Mouse (Mus musculus) myocyte (in vitro differentiated cells): Measurements from ENCODE around the gene Crybb1. TPM values are rescaled to one million over a fixed set of nuclear protein-coding genes. Genes with fewer than 3 reads are reported as not detected.

Source experiments
- H3K27me3 ChIP-seq: one replicate; pipeline ENCODE4 v1.6.1; 2011; ENCODE audit not compliant: control insufficient read depth, insufficient read depth, insufficient read length
- H3K36me3 ChIP-seq: one replicate; pipeline ENCODE4 v1.6.1; 2011; ENCODE audit not compliant: control insufficient read depth, insufficient read depth
- H3K4me2 ChIP-seq: one replicate; pipeline ENCODE4 v1.6.1; 2011; ENCODE audit warnings: low read depth, control low read depth
- H3K4me3 ChIP-seq: one replicate; pipeline ENCODE4 v1.5.1; 2011; ENCODE audit warnings: mild to moderate bottlenecking, control low read depth, moderate library complexity
- H3K79me2 ChIP-seq: one replicate; pipeline ENCODE4 v1.6.1; 2011; ENCODE audit not compliant: control insufficient read depth, insufficient read depth
- H3ac ChIP-seq: one replicate; pipeline ENCODE4 v1.6.1; 2011; ENCODE audit not compliant: control insufficient read depth, insufficient read length
- CEBPB ChIP-seq: IDR thresholded peaks from 2 replicates; pipeline ENCODE4 v1.6.1; 2011; ENCODE audit warnings: mild to moderate bottlenecking, moderate library complexity; ENCODE audit not compliant: poor library complexity, insufficient read depth, severe bottlenecking
- E2F4 ChIP-seq: IDR thresholded peaks from one replicate; pipeline ENCODE4 v1.6.1; 2011; ENCODE audit warnings: mild to moderate bottlenecking, control low read depth, moderate library complexity; ENCODE audit not compliant: insufficient read depth
- MAX ChIP-seq: IDR thresholded peaks from one replicate; pipeline ENCODE4 v1.6.1; 2011; ENCODE audit warnings: low read depth, mild to moderate bottlenecking, control low read depth
- MYOD1 ChIP-seq, 3 experiments: IDR thresholded peaks; one replicate each; pipeline ENCODE4 v1.6.1; 2011; ENCODE audit warnings: control low read depth in 2 of 3, low read depth in 2 of 3, mild to moderate bottlenecking in 2 of 3, moderate library complexity in 1 of 3; ENCODE audit not compliant: insufficient read length in 2 of 3, control insufficient read depth in 1 of 3
- MYOG ChIP-seq, 3 experiments: IDR thresholded peaks; one replicate each; pipeline ENCODE4 v1.6.1; 2011; ENCODE audit warnings: control low read depth in 2 of 3, low read depth in 2 of 3, mild to moderate bottlenecking in 2 of 3; ENCODE audit not compliant: insufficient read length in 2 of 3, control insufficient read depth in 1 of 3, insufficient read depth in 1 of 3
- POLR2A ChIP-seq: IDR thresholded peaks from one replicate; pipeline ENCODE4 v1.6.1; 2011; ENCODE audit warnings: low read depth, mild to moderate bottlenecking, control low read depth, moderate library complexity; ENCODE audit not compliant: insufficient read length
- POLR2AphosphoS2 ChIP-seq: IDR thresholded peaks from one replicate; pipeline ENCODE4 v1.6.1; 2011; ENCODE audit warnings: low read depth, control low read depth; ENCODE audit not compliant: insufficient read length
- REST ChIP-seq: IDR thresholded peaks from one replicate; pipeline ENCODE4 v1.6.1; 2011; ENCODE audit warnings: mild to moderate bottlenecking, control low read depth, moderate library complexity; ENCODE audit not compliant: insufficient read depth, insufficient read length
- SRF ChIP-seq: IDR thresholded peaks from one replicate; pipeline ENCODE4 v1.6.1; 2011; ENCODE audit warnings: low read depth; ENCODE audit not compliant: control insufficient read depth, insufficient read length
- TCF12 ChIP-seq: IDR thresholded peaks from one replicate; pipeline ENCODE4 v1.6.1; 2011; ENCODE audit warnings: mild to moderate bottlenecking, control low read depth; ENCODE audit not compliant: poor library complexity, insufficient read depth, severe bottlenecking
- TCF3 ChIP-seq: IDR thresholded peaks from one replicate; pipeline ENCODE4 v1.6.1; 2011; ENCODE audit warnings: low read depth, control low read depth; ENCODE audit not compliant: insufficient read length
- USF1 ChIP-seq: IDR thresholded peaks from one replicate; pipeline ENCODE4 v1.6.1; 2011; ENCODE audit warnings: low read depth, mild to moderate bottlenecking, control low read depth, moderate library complexity
- polyA plus RNA-seq: library from polyadenylated mRNA; unstranded; fragments of >200 nt; fragmentation: generic; extraction: Trizol; gene quantifications from one replicate; pipeline ENCODE4 v1.2.1, GENCODE M21; 2012; ENCODE audit warnings: missing spikeins

Crybb1 gene
- polyA plus RNA-seq, 1 experiment = 0.36 TPM

GRCm38 (mm10) chr5:112243539-112244274, 11.9 kb upstream of the Crybb1 start:
- Histone ChIP-seq H3K36me3 (no peaks in the 10 kb centered on the region), H3K4me2 (peak overlapping the region; percentile 41), H3ac (no peak overlapping the region), H3K79me2 (no peaks in the 10 kb centered on the region), H3K4me3 (no peak overlapping the region), H3K27me3 (no peaks in the 10 kb centered on the region)
- TF ChIP-seq POLR2A = no peak
- no peak for TF ChIP-seq USF1
- peak; percentile 72 for TF ChIP-seq CEBPB
- no peak for TF ChIP-seq MYOD1 (IDR thresholded peaks at IDR 0.05; ENCODE audit: control insufficient read depth in 1 of 3, insufficient read length in 2 of 3, low read depth in 2 of 3)
- no peak for TF ChIP-seq E2F4

GRCm38 (mm10) chr5:112244275-112244562, 11.4 kb upstream of the Crybb1 start:
- TF ChIP-seq MAX (no peak), POLR2AphosphoS2 (no peak), E2F4 (no peak), MYOD1 (IDR thresholded peaks at IDR 0.05; ENCODE audit: control insufficient read depth in 1 of 3, insufficient read length in 2 of 3, low read depth in 2 of 3) (no peak)
- H3ac ChIP-seq = no peak overlapping the region

GRCm38 (mm10) chr5:112244890-112245615, 10.6 kb upstream of the Crybb1 start:
- Histone ChIP-seq H3ac (no peak overlapping the region), H3K27me3 (no peaks in the 10 kb centered on the region), H3K4me2 (no peak overlapping the region), H3K4me3 (no peak overlapping the region), H3K36me3 (no peaks in the 10 kb centered on the region), H3K79me2 (no peaks in the 10 kb centered on the region)
- TF ChIP-seq POLR2A (no peak), POLR2AphosphoS2 (no peak), TCF12 (no peak), CEBPB (no peak), SRF (no peak), REST (no peak), TCF3 (no peak), USF1 (no peak), E2F4 (no peak), MYOG (IDR thresholded peaks at IDR 0.05; ENCODE audit: control insufficient read depth in 1 of 3, insufficient read depth in 1 of 3, insufficient read length in 2 of 3, low read depth in 2 of 3) (peak in 1 of 3 experiments; percentile 62), MAX (no peak), MYOD1 (IDR thresholded peaks at IDR 0.05; ENCODE audit: control insufficient read depth in 1 of 3, insufficient read length in 2 of 3, low read depth in 2 of 3) (peak in 1 of 3 experiments; percentile 55)

More at GRCm38 (mm10) chr5:112244275-112244562, 11.4 kb upstream of the Crybb1 start:
- no peaks in the 10 kb centered on the region for H3K36me3 ChIP-seq
- peak overlapping the region; percentile 41 for H3K4me2 ChIP-seq
- H3K79me2 ChIP-seq = no peaks in the 10 kb centered on the region
- no peaks in the 10 kb centered on the region for H3K27me3 ChIP-seq
- no peak overlapping the region for H3K4me3 ChIP-seq

GRCm38 (mm10) chr5:112247399-112247798, 8.2 kb upstream of the Crybb1 start:
- H3ac ChIP-seq = no peak overlapping the region
- H3K27me3 ChIP-seq = no peaks in the 10 kb centered on the region
- no peaks in the 10 kb centered on the region for H3K36me3 ChIP-seq
- no peak overlapping the region for H3K4me3 ChIP-seq
- no peaks in the 10 kb centered on the region for H3K79me2 ChIP-seq
- TF ChIP-seq E2F4 (no peak), MAX (no peak), MYOD1 (IDR thresholded peaks at IDR 0.05; ENCODE audit: control insufficient read depth in 1 of 3, insufficient read length in 2 of 3, low read depth in 2 of 3) (no peak), POLR2AphosphoS2 (no peak), TCF12 (no peak), CEBPB (no peak), MYOG (IDR thresholded peaks at IDR 0.05; ENCODE audit: control insufficient read depth in 1 of 3, insufficient read depth in 1 of 3, insufficient read length in 2 of 3, low read depth in 2 of 3) (no peak), TCF3 (no peak), POLR2A (no peak), USF1 (no peak), SRF (no peak), REST (no peak)
- H3K4me2 ChIP-seq = no peak overlapping the region

GRCm38 (mm10) chr5:112249106-112249505, 6.5 kb upstream of the Crybb1 start:
- H3K27me3 ChIP-seq = no peaks in the 10 kb centered on the region
- no peak overlapping the region for H3ac ChIP-seq
- TF ChIP-seq MAX (no peak), POLR2A (no peak), E2F4 (no peak), REST (no peak), TCF3 (no peak), POLR2AphosphoS2 (no peak), TCF12 (no peak), MYOG (IDR thresholded peaks at IDR 0.05; ENCODE audit: control insufficient read depth in 1 of 3, insufficient read depth in 1 of 3, insufficient read length in 2 of 3, low read depth in 2 of 3) (no peak), CEBPB (no peak), USF1 (no peak), SRF (no peak), MYOD1 (IDR thresholded peaks at IDR 0.05; ENCODE audit: control insufficient read depth in 1 of 3, insufficient read length in 2 of 3, low read depth in 2 of 3) (no peak)
- no peak overlapping the region for H3K4me3 ChIP-seq
- H3K36me3 ChIP-seq = no peaks in the 10 kb centered on the region
- no peaks in the 10 kb centered on the region for H3K79me2 ChIP-seq
- H3K4me2 ChIP-seq = no peak overlapping the region
